Mouse (Mus musculus) midbrain, embryonic 12.5 days (tissue): ENCODE measurements at regions not wholly inside any gene's neighbourhood (a gene's known extent, or its start where the extent isn't known, plus 50 kb on each side); places are given as distances from the start of the nearest gene placed in this dataset.

ENCODE experiments used
- ATAC-seq: fragments of 200-750 bp; cut with Nextera tagmentation; 2 replicates; pipeline ENCODE4 v1.8.0; 2017; ENCODE audit warnings: low read depth, moderate TSS enrichment, moderate library complexity; ENCODE audit not compliant: low FRiP score
- H3K27ac ChIP-seq: fragments of 300-500 bp; sonication (generic); replicated peaks from 2 replicates; pipeline ENCODE4 v1.5.1; 2016; ENCODE audit warnings: mild to moderate bottlenecking
- H3K27me3 ChIP-seq: fragments of 300-500 bp; sonication (generic); 2 replicates; pipeline ENCODE4 v1.6.1; 2016; ENCODE audit warnings: mild to moderate bottlenecking
- H3K36me3 ChIP-seq: fragments of 300-500 bp; sonication (generic); 2 replicates; pipeline ENCODE4 v1.6.1; 2016
- H3K4me1 ChIP-seq: fragments of 300-500 bp; sonication (generic); 2 replicates; pipeline ENCODE4 v1.6.1; 2016
- H3K4me2 ChIP-seq: fragments of 300-500 bp; sonication (generic); replicated peaks from 2 replicates; pipeline ENCODE4 v1.6.1; 2016; ENCODE audit warnings: mild to moderate bottlenecking, moderate library complexity
- H3K4me3 ChIP-seq: fragments of 300-500 bp; sonication (generic); 2 replicates; pipeline ENCODE4 v1.5.1; 2016; ENCODE audit warnings: mild to moderate bottlenecking
- H3K9ac ChIP-seq: fragments of 300-500 bp; sonication (generic); replicated peaks from 2 replicates; pipeline ENCODE4 v1.6.1; 2016; ENCODE audit warnings: mild to moderate bottlenecking, moderate library complexity
- H3K9me3 ChIP-seq: fragments of 300-500 bp; sonication (generic); 2 replicates; pipeline ENCODE4 v1.6.1; 2016; ENCODE audit warnings: mild to moderate bottlenecking
- WGBS: fragments of 180-500 bp; shearing (Covaris S2); methylation state at CpG from one replicate; pipeline ENCODE4 v1.1.7; 2016; 5-methylcytosine and 5-hydroxymethylcytosine counted together

DNA sequence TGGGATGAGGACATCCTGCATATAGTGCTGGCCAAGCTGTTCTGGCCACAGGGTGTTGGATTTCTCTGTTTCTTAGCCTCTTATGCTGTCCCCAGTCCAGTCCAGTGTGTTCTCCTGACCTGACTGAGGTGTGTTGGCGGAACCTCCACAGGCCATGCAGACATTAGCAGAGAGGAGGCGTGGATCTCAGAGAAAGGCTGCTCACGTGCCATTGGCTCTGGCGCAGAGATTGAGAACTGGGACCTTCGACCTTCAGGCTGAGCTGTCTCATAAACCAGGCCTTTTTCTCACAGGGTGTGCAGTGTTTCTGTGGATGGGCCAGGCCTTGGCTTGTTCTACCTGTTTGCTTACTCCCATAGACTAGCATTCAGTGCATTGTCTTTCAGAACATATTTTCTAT is 66.3 kb upstream of the Cnih3 start:
- Histone ChIP-seq H3K4me1 (no peaks in the 10 kb centered on the region), H3K36me3 (no peaks in the 10 kb centered on the region), H3K27ac (no peak overlapping the region), H3K9me3 (no peaks in the 10 kb centered on the region), H3K4me3 (no peak overlapping the region), H3K4me2 (no peak overlapping the region), H3K27me3 (no peaks in the 10 kb centered on the region), H3K9ac (no peak overlapping the region)
- WGBS = 80% methylated on average over 5 of the region's 5 CpGs
- no peak for ATAC-seq

DNA sequence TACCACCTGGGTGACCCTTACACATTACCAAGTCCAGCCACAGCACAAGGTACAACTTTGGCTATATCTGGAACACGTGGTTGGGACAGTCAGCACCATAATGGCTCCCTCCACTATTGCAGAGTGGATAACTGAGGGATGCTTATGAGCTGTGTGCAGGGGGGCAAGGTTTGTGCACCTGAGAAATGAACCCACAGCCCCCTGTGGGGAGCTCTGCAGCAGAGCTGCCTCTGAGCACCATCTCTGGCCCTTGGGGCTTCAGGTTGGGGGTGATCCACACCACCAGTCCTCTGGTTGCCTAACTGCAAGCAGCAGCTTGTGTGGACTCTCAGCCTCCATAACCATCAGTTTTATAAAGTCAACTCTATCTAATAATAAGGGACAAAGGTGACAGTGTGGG is 65.3 kb upstream of the Cnih3 start:
- Histone ChIP-seq H3K4me3 (no peak overlapping the region), H3K4me2 (no peak overlapping the region), H3K27ac (no peak overlapping the region), H3K9ac (no peak overlapping the region), H3K36me3 (no peaks in the 10 kb centered on the region), H3K27me3 (no peaks in the 10 kb centered on the region), H3K4me1 (no peaks in the 10 kb centered on the region), H3K9me3 (no peaks in the 10 kb centered on the region)
- 90% methylated on average over 1 of the region's 1 CpGs for WGBS
- ATAC-seq = no peak

DNA sequence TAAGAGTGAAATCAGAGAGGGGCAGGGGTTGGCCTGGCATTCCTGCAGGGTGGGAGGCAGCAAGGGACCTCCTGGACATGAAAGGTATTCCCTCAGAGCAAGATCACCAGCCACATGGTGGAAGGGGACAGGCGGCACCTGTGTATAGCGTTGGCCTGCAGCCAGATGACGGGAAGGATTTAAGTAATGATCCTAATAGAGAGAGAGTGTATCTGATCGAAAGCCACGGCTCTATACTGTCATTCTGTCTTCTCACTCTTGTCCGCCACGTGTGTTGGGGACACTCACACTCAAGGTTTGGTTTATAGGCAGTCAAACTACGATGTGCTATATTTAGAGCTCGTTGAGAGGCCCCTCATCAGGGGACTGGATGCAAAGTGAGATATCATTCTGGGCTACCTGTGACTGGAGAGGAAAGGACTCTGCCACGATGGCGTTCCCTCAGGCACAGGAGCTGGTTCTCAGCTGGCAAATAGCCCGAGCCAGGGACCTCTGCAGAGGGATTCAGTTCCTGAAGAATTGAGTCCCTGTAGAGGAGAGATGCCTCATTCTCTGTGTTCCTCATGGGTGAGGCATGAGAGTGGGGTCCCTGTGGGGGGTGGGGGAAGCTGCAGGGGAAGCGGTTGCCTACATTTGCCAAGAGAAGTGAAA is 62.9 kb upstream of the Cnih3 start:
- Histone ChIP-seq H3K9me3 (no peaks in the 10 kb centered on the region), H3K4me2 (no peak overlapping the region), H3K36me3 (no peaks in the 10 kb centered on the region), H3K27ac (no peak overlapping the region), H3K4me3 (no peak overlapping the region), H3K4me1 (no peaks in the 10 kb centered on the region), H3K9ac (no peak overlapping the region), H3K27me3 (no peaks in the 10 kb centered on the region)
- ATAC-seq = no peak
- WGBS = 88% methylated on average over 13 of the region's 13 CpGs

DNA sequence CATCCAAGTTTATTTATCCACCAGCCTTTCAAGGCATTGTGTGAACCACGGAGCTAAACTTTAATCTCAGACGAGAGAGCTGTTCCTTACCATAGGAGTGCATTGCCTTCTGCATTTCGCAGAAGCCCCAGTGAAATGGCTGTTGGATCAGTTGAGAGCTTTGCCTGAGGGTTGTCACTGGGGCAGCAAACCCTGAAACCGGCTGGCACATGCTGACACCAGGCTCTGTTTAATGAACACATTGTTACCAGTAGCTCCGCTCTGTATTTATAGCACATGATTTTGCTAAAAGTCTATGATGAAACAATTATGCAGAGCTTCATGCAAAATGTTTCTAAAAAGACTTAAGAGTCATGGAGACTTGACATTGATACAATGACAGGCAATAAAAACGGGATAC is 61.2 kb upstream of the Cnih3 start:
- Histone ChIP-seq H3K4me3 (no peak overlapping the region), H3K9me3 (no peaks in the 10 kb centered on the region), H3K36me3 (no peaks in the 10 kb centered on the region), H3K4me1 (no peaks in the 10 kb centered on the region), H3K27me3 (no peaks in the 10 kb centered on the region), H3K4me2 (no peak overlapping the region), H3K9ac (no peak overlapping the region), H3K27ac (no peak overlapping the region)
- 62% methylated on average over 6 of the region's 6 CpGs for WGBS
- ATAC-seq = no peak

DNA sequence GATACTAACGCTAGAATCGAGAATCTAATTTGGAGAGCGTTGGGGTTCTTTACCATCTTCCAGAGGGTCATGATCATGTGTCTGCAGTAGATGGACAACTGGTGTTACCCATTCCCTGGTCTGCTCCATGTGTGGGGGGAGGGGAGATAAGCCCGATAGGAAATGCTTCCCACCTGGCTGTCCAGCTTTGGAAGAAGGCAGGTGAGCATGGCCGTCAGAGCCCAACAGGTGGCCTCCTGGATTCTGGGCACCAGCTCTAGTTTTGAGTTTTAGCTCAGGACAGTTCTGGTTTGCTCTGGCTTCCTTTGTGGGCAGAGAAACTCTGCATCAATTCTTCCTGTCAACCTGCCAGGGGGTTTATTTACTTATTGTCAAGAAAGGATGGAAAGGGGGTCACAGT is 60.5 kb upstream of the Cnih3 start:
- Histone ChIP-seq H3K27me3 (no peaks in the 10 kb centered on the region), H3K9me3 (no peaks in the 10 kb centered on the region), H3K36me3 (no peaks in the 10 kb centered on the region), H3K9ac (no peak overlapping the region), H3K4me1 (no peaks in the 10 kb centered on the region), H3K4me2 (no peak overlapping the region), H3K4me3 (no peak overlapping the region), H3K27ac (no peak overlapping the region)
- 94% methylated on average over 5 of the region's 5 CpGs for WGBS
- no peak for ATAC-seq

DNA sequence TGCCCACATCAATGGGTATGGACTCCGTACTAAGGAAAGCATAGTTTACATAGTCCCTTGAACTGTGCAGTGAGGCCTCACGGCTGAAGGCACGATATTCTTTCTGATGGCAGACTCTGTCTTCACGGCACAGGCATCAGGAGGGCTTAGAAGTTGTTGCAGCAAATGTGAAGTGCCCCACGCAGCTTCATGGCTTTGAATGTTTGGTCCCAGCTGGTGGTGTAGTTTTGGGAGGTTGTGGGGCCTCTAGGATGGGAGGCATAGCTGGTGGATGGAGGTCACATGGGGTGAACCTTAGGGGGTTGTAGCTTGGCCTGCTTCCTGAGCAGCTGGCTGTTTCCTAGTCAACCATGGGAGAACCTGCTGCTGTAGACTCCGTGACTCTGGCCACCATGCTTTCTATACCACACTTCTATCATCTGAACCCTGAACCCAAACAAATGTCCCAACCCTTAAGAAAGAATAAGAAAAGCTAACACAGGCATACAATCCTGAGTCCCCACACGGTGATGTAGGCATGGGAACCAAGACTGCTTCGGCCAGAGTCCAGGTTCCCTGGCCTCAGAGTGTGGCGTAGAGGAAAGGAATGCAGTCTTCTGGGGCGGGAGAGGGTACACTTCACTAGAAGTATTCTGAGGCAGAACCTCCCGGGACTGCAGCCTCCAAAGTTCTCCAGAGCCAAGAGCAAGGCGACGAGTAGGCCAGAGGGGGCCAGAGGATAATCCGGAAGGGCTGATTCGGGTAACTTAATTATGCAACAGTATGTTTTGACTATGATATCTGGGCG is 59.2 kb upstream of the Cnih3 start:
- Histone ChIP-seq H3K4me1 (no peaks in the 10 kb centered on the region), H3K4me2 (no peak overlapping the region), H3K27me3 (no peaks in the 10 kb centered on the region), H3K27ac (no peak overlapping the region), H3K9me3 (no peaks in the 10 kb centered on the region), H3K4me3 (no peak overlapping the region), H3K9ac (no peak overlapping the region), H3K36me3 (no peaks in the 10 kb centered on the region)
- WGBS = 86% methylated on average over 16 of the region's 16 CpGs
- no peak for ATAC-seq

DNA sequence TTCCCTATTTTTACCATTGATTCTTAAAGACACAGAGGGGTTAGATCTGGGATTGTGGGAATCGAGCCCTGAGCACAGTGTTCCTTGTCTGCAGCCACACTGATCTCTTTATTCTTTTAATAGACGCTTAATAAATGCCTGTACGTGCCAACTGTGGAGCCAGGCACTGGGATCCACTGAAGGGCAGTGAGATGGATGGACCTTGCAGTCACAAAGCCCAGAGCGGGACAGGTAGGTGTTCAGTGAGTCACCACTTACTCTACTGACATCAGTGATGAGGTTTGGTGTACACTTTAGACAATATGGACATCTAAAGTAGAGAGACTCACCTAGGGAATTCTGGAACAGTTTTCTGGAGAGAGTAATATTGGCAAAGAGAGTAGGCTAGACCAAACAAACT is 56.8 kb upstream of the Cnih3 start:
- no peaks in the 10 kb centered on the region for H3K27me3 ChIP-seq
- no peak overlapping the region for H3K4me3 ChIP-seq
- no peak overlapping the region for H3K4me2 ChIP-seq
- 91% methylated on average over 4 of the region's 4 CpGs for WGBS
- no peak for ATAC-seq
- no peaks in the 10 kb centered on the region for H3K36me3 ChIP-seq
- no peak overlapping the region for H3K9ac ChIP-seq
- no peaks in the 10 kb centered on the region for H3K9me3 ChIP-seq
- H3K27ac ChIP-seq = no peak overlapping the region
- no peaks in the 10 kb centered on the region for H3K4me1 ChIP-seq

DNA sequence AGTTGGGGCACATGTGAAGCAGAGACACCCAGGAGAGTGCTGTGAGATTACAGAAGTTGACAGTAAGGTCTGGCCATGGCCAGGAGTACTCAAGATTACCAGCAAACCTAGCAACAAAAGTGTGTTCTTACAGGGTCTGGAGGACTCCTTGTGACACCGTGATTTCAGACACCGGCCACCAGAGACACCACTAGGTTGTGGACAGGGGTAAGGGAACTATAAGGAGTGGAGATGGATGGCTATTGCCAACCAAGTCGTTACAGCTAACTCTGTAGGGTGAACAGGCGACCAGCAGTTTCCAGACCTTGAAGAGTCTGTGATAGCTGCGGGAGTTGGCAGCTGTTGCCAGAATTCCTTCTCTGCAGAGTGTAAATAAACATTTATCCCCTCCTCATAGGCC is 54.4 kb upstream of the Cnih3 start:
- Histone ChIP-seq H3K4me2 (no peak overlapping the region), H3K4me1 (no peaks in the 10 kb centered on the region), H3K36me3 (no peaks in the 10 kb centered on the region), H3K27me3 (no peaks in the 10 kb centered on the region), H3K27ac (no peak overlapping the region), H3K9ac (no peak overlapping the region), H3K9me3 (no peaks in the 10 kb centered on the region), H3K4me3 (no peak overlapping the region)
- ATAC-seq = no peak
- WGBS = 84% methylated on average over 5 of the region's 5 CpGs

DNA sequence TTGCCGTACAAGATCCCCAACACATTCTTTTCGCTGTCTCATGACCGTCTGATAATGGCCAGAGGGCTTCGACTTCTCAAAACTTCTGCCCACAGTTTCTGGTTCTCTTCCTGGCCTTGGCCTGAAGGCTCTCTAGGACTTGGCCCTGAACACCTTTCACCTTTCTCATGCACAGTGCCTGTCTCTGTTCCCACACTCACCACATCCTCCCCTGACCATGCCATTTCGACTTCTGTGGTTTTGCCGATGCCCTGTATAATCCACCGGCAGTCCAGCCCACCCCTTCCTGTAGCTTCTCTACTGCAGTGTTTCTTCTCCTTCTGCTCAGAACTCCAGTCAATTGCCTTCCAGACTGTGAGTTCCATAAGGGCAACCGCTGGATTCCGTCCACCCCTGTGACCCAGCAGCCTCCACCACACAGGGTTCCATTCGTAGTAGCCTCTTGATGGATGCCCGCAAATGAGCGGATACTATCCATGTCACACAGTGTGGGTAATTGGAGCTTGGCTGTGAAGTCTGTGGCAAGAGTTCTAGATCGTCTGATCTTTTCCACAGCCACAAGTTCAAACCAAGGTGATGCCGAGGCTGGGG is 53.3 kb upstream of the Cnih3 start:
- no peaks in the 10 kb centered on the region for H3K36me3 ChIP-seq
- no peak overlapping the region for H3K27ac ChIP-seq
- H3K4me1 ChIP-seq = no peaks in the 10 kb centered on the region
- H3K27me3 ChIP-seq = no peaks in the 10 kb centered on the region
- no peak overlapping the region for H3K4me3 ChIP-seq
- 92% methylated on average over 14 of the region's 14 CpGs for WGBS
- H3K9me3 ChIP-seq = no peaks in the 10 kb centered on the region
- H3K4me2 ChIP-seq = no peak overlapping the region
- no peak for ATAC-seq
- no peak overlapping the region for H3K9ac ChIP-seq

DNA sequence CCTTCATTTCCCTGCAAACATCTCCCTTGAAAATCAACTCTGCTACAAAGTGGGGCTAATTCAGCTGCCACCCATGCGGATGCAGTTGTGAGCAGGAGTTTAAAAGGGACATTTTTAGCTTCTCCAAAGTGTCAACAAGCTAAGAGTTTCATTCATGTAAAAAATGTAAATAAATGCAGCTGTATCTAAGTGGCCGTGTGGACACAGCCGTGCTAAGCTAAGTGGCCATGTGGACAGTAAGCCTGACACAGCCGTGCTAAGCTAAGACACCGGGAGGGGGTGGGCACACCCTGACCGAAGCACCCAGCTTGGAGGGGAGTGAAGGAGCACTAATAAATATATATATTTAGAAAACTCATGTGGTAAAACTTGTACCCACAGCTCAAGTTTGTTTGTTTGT is 52.6 kb upstream of the Cnih3 start:
- WGBS = 87% methylated on average over 6 of the region's 6 CpGs

DNA sequence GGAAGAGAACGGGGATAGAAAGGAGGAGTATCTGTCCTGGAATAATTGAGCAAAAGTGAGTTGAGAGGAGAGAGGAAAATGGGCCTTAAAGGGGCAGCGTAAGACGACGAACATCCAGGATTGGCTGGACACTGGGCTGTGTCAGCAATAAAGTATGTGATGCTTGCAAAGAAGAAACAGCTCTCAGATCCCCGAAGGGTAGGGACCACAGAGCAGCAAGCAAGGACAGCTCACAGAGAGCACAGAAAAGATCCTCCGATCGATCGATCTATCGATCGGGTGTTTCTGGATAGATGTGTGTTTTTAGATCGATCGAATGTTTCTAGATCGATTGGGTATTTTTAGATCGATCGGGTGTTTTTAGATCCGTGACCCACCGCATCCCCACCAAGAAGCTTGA is 50.3 kb upstream of the Cnih3 start:
- no peak overlapping the region for H3K4me2 ChIP-seq
- no peak overlapping the region for H3K4me3 ChIP-seq
- no peak overlapping the region for H3K27ac ChIP-seq
- no peaks in the 10 kb centered on the region for H3K27me3 ChIP-seq
- H3K9me3 ChIP-seq = no peaks in the 10 kb centered on the region
- no peak for ATAC-seq
- no peaks in the 10 kb centered on the region for H3K36me3 ChIP-seq
- WGBS = 96% methylated on average over 17 of the region's 17 CpGs
- no peak overlapping the region for H3K9ac ChIP-seq
- no peaks in the 10 kb centered on the region for H3K4me1 ChIP-seq

More for the DNA sequence above, 52.6 kb upstream of the Cnih3 start:
- ATAC-seq = no peak
- no peak overlapping the region for H3K4me3 ChIP-seq
- no peaks in the 10 kb centered on the region for H3K4me1 ChIP-seq
- no peaks in the 10 kb centered on the region for H3K36me3 ChIP-seq
- no peak overlapping the region for H3K4me2 ChIP-seq
- H3K27ac ChIP-seq = no peak overlapping the region
- H3K27me3 ChIP-seq = no peaks in the 10 kb centered on the region
- H3K9ac ChIP-seq = no peak overlapping the region
- no peaks in the 10 kb centered on the region for H3K9me3 ChIP-seq
